Mouse (Mus musculus) bone marrow macrophage, adult 2 months (primary cell): ENCODE measurements around the gene Ccl22. TPM values are rescaled to one million over a fixed set of nuclear protein-coding genes. Genes with fewer than 3 reads are reported as not detected.

Experiments
- H3K27ac ChIP-seq: 2 replicates; pipeline ENCODE4 v1.5.1; 2012; ENCODE audit warnings: low read depth, low read length; ENCODE audit not compliant: insufficient read depth
- H3K4me1 ChIP-seq: 2 replicates; pipeline ENCODE4 v1.6.1; 2012; ENCODE audit warnings: low read length; ENCODE audit not compliant: control insufficient read depth, insufficient read depth
- H3K4me3 ChIP-seq: 2 replicates; pipeline ENCODE4 v1.5.1; 2012; ENCODE audit warnings: mild to moderate bottlenecking, low read length, moderate library complexity; ENCODE audit not compliant: insufficient read depth
- CTCF ChIP-seq: IDR thresholded peaks from 2 replicates; pipeline ENCODE4 v1.5.1; 2012; ENCODE audit warnings: low read depth, mild to moderate bottlenecking, low read length, moderate library complexity
- POLR2A ChIP-seq: IDR thresholded peaks from 2 replicates; pipeline ENCODE4 v1.6.1; 2012; ENCODE audit warnings: mild to moderate bottlenecking, low read depth, low read length, borderline replicate concordance
- polyA plus RNA-seq: library from polyadenylated mRNA; stranded (reverse); fragments of >200 nt; gene quantifications from 2 replicates; pipeline ENCODE4 v1.2.4, GENCODE M21; 2012; ENCODE audit not compliant: missing spikeins, insufficient read depth, insufficient read length

Ccl22 gene
- polyA plus RNA-seq, 1 experiment, result 0.50 TPM

DNA sequence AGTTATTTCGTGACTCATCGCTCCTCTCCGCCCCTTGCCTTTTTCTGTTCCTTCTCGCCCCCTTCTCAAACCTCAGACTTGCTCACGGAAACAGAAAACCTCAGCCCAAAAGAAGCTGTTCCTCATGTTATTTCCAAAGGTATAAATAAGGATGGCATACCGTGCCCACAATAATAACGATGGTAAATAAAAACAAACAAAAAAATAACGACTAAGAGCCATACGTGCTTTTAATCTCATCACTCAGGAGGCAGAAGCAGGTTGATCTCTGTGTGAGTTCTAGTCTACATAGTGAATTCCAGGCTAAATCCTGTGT, 40.8 kb upstream of the Ccl22 start:
- peak overlapping the region; percentile 61 for H3K4me3 ChIP-seq
- TF ChIP-seq POLR2A (no peak), CTCF (no peak)
- no peaks in the 10 kb centered on the region for H3K4me1 ChIP-seq
- no peak overlapping the region for H3K27ac ChIP-seq

DNA sequence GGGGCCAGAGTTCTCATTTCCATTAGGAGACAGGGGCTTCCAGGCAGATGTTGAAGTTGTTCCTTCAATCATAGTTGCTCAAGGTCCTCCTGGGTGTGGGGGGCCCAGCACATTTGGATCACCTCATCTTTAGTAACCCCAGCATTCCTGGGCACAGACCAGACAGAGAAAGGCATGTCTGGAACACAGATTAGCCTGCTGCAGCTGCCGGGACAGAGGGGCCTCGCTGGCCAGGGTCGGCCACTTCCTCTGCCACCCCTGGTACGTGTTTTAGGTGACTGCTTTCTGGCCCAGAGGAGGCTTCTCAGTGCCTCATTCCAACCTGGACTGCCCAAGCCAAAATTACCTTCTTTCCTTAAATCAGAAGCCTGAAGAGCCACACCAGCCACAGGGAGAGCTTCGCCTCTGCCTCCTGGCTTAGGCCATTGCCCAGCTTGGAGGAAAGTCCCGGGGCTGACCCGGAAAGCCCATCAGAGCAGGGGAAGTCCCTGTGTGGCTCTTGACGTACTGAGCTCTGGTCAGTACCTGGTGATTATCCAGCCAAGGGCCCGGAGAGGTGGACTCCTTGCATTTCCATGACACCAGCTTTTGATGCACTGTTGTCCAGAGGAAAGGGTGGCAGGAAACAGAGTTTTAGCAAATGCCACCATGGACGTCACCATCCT, 39.7 kb upstream of the Ccl22 start:
- no peaks in the 10 kb centered on the region for H3K4me1 ChIP-seq
- no peak overlapping the region for H3K4me3 ChIP-seq
- no peak for TF ChIP-seq POLR2A
- H3K27ac ChIP-seq, result no peak overlapping the region

DNA sequence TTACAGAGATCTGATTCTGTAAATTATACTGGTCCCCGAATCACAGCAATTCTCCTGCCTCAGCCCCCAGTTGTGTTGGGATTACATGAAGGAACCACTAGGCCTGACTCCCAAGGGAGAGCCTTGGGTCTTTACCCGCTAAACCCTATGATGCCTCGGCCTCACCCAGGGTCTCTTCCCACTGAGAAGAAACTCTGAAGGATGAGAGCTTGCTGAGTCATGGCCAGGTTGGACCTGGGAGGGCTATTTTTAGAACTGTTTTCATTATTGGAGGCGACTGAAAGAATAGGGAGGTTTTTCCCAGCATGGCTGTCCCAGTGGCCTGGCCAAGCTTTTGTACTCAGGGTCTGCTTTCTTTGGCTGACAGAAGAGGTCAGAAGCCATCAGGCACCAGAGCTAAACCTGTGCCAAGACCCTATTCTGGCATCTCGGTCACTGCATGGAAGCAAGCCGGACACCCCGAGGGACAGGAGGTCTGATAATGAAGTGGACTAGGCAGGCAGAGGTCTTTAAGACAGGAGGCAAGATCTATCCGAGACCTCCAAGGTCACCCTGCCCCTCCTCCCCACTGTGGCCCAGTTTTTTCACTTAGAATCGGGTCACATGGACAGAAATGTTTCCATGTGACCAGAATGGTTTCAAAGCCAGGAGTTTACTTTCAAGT, 38.5 kb upstream of the Ccl22 start:
- TF ChIP-seq POLR2A (no peak), CTCF (no peak)
- no peak overlapping the region for H3K4me3 ChIP-seq
- peaks cover 7% of the 10 kb centered on the region for H3K4me1 ChIP-seq
- no peak overlapping the region for H3K27ac ChIP-seq

DNA sequence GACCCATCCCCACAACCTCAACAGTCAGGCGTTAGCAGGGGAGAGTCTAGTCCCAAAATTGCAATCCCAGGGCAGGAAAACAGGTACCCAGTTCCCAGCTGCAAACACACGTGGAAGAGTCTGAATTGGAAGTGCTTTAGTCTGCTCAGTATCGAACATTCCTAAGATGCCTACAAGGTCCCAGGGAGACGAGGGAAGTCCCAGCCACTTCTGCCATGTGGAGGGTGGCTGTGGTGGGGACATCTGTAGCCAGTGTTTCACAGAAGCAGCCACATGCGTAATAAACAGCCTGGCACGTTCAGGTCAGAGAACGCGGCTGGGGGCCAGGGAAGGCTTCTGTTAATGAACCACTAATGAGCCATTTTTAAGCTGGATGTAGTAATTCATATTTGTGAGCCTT, 35.1 kb upstream of the Ccl22 start:
- TF ChIP-seq POLR2A, result no peak
- TF ChIP-seq CTCF, result no peak
- peaks cover 8% of the 10 kb centered on the region for H3K4me1 ChIP-seq
- no peak overlapping the region for H3K27ac ChIP-seq
- no peak overlapping the region for H3K4me3 ChIP-seq

DNA sequence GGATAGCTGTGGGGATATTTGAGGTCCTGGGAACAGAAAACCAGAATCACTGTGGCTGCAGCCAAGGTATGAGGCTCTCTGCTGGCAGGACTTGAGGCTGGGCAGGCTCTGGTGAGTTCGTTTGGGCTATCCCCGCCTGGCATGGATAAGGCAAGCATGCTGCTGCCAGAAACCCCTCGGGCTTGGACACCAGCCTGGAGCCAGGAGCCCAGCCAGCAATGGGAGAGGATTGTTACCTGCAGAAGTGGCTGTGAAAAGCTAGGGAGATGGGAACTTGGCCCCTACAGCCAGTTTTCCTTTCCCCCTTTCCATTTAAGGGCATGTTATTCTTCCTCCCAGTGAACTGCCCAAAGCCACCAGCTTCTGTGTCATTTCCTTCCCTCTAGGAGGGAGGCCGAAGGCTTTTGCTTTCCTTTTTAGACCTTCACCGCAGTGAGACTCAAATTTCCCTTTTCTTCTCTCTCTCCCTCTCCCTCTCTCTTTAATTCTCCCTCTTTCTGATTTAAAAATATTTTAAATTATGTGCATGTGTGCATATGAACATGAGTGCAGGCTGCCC, 34.2 kb upstream of the Ccl22 start:
- TF ChIP-seq POLR2A (no peak), CTCF (no peak)
- Histone ChIP-seq H3K4me1 (peaks cover 8% of the 10 kb centered on the region), H3K27ac (peak overlapping the region; percentile 51), H3K4me3 (peak overlapping the region; percentile 37)

DNA sequence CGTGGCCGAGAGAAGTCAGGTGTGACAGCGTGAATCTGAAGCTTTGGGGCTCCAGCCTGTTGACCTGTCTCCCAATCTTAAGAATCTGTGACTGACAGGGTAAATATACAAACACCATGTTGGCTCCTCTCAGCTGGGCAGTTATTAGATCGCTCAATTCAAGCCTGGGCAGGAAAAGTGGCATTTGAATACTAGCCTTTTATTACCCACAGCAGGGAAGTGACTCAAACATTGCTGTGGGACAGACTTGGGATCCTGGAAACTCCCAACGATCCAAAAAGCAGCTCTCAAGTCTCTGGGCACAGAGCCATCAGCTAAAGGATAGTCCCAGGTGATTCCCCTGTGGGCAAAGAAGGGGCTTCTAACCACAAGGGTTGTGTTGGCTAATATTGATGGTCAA, 30.8 kb upstream of the Ccl22 start:
- TF ChIP-seq CTCF (no peak), POLR2A (no peak)
- Histone ChIP-seq H3K4me1 (peaks cover 8% of the 10 kb centered on the region), H3K27ac (no peak overlapping the region), H3K4me3 (no peak overlapping the region)

DNA sequence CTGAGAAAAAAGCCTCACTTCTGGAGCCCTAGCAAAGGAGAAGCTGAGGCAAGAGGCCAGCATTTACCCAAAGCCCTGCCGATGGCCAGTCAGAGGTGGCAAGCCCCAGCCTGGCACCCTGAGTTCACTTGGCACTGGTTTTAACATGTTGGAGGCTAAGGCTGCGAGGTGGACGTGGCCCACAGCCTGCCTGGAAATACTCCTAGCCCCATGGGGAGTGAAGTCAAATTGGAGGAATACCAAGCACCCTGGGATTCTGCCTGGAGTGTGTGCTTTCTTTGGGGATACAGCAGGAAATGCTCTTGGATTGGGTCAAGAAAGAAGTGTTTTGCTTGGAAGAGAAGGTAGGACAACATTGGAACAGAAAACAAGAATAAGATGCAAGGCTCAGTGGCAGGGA, 29.5 kb upstream of the Ccl22 start:
- Histone ChIP-seq H3K27ac (no peak overlapping the region), H3K4me1 (peaks cover 8% of the 10 kb centered on the region), H3K4me3 (no peak overlapping the region)
- no peak for TF ChIP-seq POLR2A
- TF ChIP-seq CTCF, result no peak

DNA sequence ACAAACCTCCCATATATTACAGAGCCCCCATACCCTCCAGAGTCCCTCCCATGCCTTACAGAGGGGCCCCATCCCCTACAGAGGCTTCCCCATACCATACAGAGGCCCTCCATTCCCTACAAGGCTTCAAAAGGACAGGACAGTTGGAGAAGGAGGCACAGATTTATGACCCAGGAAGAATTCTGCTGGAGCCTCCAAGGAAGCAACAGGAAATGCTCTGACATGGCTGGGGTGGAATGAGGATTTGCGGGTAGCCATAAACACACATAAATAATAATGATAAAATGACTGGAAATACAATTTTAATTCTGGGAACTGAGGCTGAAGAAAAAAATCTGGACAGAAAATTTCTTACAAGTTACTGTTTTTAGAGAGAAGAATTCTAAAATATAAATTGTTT, 28.5 kb upstream of the Ccl22 start:
- Histone ChIP-seq H3K4me1 (peaks cover 2% of the 10 kb centered on the region), H3K27ac (no peak overlapping the region), H3K4me3 (no peak overlapping the region)
- TF ChIP-seq POLR2A (no peak), CTCF (no peak)

DNA sequence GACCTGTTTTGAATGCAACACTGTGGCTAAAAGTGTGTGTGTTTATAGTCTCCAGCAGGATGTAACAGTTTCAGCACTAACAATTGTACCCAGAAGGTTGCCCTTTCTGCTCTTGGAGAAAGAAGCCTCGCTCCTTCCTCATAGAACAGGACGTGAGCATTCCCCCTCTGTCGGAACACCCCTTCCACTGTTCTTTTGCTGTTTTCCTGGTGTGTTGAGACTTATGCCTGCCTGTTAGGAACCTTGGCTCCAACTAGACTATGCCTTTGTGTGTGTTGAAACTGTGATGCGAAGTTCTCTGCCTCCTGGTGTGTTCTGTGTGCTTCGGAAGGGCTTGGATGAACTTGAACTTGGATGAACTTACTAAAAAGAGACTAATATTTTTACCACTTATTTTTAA, 19.4 kb upstream of the Ccl22 start:
- TF ChIP-seq CTCF (no peak), POLR2A (no peak)
- Histone ChIP-seq H3K4me3 (no peak overlapping the region), H3K4me1 (no peaks in the 10 kb centered on the region), H3K27ac (no peak overlapping the region)

DNA sequence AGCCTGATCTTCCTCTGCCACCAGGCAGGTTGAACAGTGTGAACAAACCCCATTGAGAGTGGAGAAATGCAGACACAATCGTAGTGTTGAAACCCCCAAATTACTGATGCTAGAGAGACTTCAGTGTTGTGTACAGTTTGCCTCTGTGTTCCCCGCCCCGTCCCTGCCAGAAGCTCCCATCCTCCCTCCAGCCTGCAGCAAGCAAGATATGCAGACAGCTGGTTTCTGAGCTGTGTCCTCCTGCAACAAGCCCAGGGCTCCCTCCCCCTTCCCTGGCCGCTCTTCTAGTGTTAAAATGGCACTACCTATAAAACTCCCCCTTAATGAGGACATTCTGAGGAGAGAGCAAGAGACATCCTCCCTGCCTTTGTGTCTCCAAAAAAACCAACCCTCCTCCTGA, 16.1 kb upstream of the Ccl22 start:
- H3K27ac ChIP-seq, result no peak overlapping the region
- H3K4me3 ChIP-seq, result no peak overlapping the region
- TF ChIP-seq POLR2A, result no peak
- TF ChIP-seq CTCF, result no peak
- peaks cover 8% of the 10 kb centered on the region for H3K4me1 ChIP-seq
